Mouse (Mus musculus): ENCODE data around the gene Selenok.

Gene Selenok

DNA sequence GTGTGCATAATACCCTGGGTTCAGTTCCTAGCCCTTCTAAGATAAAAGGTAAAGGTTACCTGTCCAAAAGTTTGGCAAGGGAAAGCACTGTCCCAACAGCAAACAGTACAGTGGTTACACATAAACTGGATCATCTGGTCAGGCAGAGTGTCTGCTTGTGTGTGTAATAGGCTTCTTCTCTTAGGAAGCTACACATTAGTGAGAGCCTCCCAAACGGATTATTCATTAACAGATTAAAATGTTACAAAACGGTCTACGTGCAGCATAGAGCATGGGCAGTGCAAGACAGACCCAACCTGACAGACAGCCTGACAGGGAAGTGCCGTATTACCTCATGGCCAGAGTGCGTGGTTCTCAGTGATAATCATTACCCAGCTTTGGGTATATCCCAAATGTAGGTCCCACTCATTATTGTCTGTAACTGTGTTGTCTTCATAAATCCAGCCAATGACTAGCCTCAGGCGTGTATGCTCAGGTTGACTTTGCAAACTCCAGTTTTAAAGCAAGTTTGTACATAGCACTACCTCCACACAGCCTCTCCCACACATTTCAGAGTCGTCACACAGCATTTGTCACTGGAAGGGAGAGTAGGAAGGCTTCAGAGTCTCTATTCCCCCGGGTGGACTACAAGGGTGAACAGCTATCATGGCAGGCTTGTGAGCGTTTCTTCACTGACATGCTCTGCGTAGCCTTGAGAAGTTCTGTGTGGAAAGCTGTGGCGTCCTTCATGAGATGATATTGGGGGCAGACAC lies 28.1 kb downstream of the Selenok start:
- DNase-seq (ENCODE audit: low read depth, low spot score), result no peak

DNA sequence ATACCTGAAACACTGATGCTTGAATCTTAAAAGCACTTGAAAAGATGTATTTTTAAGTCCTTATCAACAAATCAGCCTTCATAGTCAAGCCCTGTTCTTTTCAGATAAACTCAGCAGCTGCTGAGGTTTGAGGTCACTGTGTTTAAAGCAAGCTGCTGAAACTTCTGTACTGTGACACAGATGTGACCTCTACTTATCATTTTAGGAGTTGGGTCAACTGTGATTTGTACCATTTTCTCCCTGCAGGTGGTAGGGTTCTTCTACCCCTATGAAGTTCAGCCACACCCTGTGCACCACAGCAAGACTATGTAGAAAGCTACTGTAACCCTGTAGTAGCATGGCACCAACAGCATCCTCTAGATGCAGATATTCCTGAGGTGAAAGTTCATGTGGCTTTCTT lies 29.2 kb downstream of the Selenok start:
- no peak for DNase-seq (ENCODE audit: low read depth, low spot score)

- no peak for DNase-seq (ENCODE audit: low read depth, low spot score)
Observed at GRCm38 (mm10) chr14:29998747-29999474, 30.8 kb downstream of the Selenok start.

- DNase-seq (ENCODE audit: low read depth, low spot score), result no peak
Observed at GRCm38 (mm10) chr14:29999475-29999811, 31.3 kb downstream of the Selenok start.

- no peak for DNase-seq (ENCODE audit: low read depth, low spot score)
Observed at GRCm38 (mm10) chr14:30008733-30009575, 40.8 kb downstream of the Selenok start, which contains the start of the genes Il17rb and Chdh. Gene Il17rb (minus strand): TSS chr14:30008896. Gene Chdh (plus strand): TSS chr14:30009023.

GRCm38 (mm10) chr14:30009864-30010560 lies 41.9 kb downstream of the Selenok start:
- DNase-seq (ENCODE audit: low read depth, low spot score), result no peak

- peak; percentile 62 for DNase-seq (ENCODE audit: low read depth, low spot score)
Observed at GRCm38 (mm10) chr14:30011886-30012560, 43.9 kb downstream of the Selenok start.

DNA sequence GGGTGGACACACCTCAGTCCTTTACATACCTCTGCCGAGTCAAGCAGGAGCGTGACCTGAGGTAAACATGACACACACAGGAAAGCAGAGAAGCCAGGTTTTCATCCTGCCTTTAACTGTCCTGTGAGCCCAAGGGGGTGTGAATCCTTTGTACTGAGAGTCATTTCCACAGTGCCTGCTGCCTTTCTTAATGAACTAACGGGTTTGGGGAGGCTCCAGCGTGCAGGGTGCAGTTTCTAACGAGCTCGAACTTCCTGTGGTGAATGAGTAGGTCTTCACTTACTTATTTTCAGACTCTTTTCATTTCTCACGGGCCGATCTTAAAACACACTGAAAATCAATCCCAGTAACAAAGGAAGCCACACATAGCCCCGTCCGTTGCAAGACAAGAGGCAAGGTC lies 46.4 kb downstream of the Selenok start:
- no peak for DNase-seq (ENCODE audit: low read depth, low spot score)

DNA sequence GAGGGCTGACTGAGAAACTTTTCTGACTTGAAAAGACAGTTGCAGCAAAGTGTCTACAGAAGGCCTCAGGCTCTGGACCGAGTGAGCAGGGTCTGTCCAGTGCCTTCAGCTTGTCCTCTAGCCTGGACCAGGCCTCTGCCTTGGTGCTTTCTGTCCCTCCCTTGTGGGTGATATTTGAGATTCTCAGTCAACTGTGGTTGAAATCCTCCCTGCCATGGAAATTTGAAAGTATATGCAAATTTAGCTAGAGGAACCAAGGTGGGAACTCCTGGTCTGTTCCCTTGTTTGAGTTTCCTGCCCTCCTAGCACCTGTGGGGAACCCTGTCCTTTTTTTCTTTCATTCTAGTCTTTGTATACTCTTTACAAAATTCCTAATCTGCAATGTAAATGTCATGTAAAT lies 46.9 kb downstream of the Selenok start:
- DNase-seq (ENCODE audit: low read depth, low spot score), result no peak

GRCm38 (mm10) chr14:30016666-30017065 lies 48.6 kb downstream of the Selenok start:
- DNase-seq (ENCODE audit: low read depth, low spot score), result no peak

DNA sequence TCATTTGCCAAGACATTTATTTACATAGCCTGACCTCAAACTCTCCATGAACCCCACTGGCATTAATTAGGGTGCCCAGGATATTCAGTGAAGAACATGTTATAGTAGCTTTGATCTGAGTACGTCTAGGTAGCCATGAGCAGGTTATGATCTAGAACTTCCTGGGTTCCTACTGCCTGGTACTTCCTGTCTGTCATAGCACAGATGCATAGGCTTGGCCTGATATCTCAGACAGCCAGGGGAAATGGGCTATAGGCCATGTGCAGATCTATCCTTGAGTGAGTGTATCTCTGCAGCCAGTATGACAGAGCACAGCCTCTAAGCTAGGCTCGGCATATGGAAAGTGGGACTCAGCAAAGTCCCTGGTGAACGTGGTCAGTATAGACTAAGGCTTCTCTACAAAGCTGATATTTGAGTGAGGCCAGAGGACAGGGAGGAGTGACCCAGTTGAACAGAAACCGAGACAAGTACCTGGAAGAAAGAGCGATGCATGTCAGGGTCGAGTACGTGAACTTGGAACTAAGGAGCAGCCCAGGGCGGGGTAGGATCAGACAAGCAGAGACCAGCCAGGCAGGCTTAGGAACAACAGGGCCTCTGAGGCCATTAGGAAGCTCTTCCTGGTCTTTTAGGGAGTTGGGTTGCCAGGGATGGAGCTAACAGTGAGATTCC lies 49.8 kb downstream of the Selenok start:
- no peak for DNase-seq (ENCODE audit: low read depth, low spot score)

- DNase-seq (ENCODE audit: low read depth, low spot score), result no peak
Observed at GRCm38 (mm10) chr14:30018463-30018801, 50.3 kb downstream of the Selenok start.

GRCm38 (mm10) chr14:30018846-30019245 lies 50.7 kb downstream of the Selenok start:
- DNase-seq (ENCODE audit: low read depth, low spot score), result no peak

- no peak for DNase-seq (ENCODE audit: low read depth, low spot score)
Observed at GRCm38 (mm10) chr14:30019375-30019774, 51.3 kb downstream of the Selenok start.

DNA sequence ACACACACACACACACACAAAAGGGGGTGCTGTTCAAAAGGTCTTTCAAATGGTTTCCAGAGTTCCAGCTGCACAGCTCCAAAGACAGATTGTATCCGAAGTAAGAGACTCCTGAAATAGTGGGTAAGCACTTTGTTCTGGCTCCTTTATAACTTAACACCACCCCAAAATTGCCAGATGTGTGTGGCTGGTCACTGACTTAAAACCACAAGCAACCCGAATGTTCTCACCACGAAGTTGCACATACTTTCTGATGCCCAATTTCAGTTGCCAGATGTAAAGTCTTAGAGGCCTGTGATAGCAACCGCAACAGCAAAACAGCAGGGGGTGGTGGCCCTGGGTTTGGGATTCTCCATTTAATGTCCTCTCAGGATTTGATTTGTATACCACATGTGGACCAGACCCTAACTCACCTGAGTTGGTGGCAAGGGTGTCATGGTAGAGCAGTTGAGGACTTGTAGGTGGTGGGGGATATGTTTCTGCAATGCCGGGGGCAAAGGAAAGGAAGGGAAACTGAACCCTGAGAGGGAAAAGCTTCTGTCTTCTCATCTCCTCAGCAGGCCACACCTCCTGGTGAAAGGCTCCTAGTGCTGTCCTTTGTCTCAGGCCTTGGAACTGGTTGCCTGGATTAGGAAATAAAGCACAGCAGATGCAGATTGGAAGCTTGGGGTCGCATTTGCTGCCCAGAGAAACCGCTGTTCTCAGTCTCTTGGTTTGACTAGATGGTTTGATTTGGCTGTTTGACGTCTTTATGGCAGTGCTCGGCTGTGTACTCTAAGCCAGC lies 51.9 kb downstream of the Selenok start:
- peak; percentile 5 for DNase-seq (ENCODE audit: low read depth, low spot score)

DNA sequence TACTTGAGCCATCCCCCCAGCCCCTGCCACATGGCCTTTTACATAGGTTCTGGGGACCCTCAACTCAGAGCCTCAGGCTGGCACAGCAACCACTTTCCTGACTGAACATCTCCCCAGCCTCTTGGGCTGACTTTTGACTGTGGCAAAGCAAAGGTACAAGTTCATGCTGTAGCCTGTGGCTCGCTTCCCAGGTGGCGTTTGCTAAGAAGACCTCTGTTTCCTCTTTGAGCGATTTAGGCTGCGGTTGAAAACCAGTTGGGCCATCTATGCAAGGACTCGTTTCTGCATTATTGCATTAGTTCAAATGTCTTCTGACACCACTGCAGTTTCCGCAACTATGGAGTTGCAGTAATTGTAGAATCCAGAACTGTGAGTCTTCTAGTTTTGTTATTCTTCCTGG lies 54.4 kb downstream of the Selenok start:
- no peak for DNase-seq (ENCODE audit: low read depth, low spot score)

GRCm38 (mm10) chr14:30024387-30024786 lies 56.3 kb downstream of the Selenok start:
- DNase-seq (ENCODE audit: low read depth, low spot score), result no peak
